Mouse (Mus musculus) adrenal gland, postnatal 10 days (tissue): ENCODE measurements around the gene Slc12a7. TPM values are rescaled to one million over a fixed set of nuclear protein-coding genes. Genes with fewer than 3 reads are reported as not detected.
"Not testable (repeated sequence)": the region's sequence is repeated elsewhere in the genome, so short reads cannot be mapped to it uniquely, and the experiment has no call there.

Source experiments
- DNase-seq: peaks from one replicate; pipeline ENCODE4 v3.0.0; 2021; ENCODE audit warnings: mixed read lengths
- long read RNA-seq, 2 experiments: library from polyadenylated mRNA; stranded (forward); transcript quantifications; one replicate each; pipeline ENCODE4 v2.0.0; 2021
- total RNA-seq, 2 experiments: library from RNA; stranded (reverse); gene quantifications; 2 replicates each; pipeline ENCODE4 v1.2.3; 2021

The Slc12a7 gene
- total RNA-seq = 10 to 100 TPM; 33.1 to 43.1 TPM
- long read RNA-seq, experiment 1, full-length matches to known transcripts = 2 of 9 reads
- long read RNA-seq, experiment 1, partial matches to known transcripts = 5 of 9 reads
- long read RNA-seq, experiment 1, other reads (novel, unspliced or antisense) = 2 of 9 reads
- long read RNA-seq, experiment 2, full-length matches to known transcripts = 10 of 21 reads
- long read RNA-seq, experiment 2, partial matches to known transcripts = 5 of 21 reads
- long read RNA-seq, experiment 2, other reads (novel, unspliced or antisense) = 6 of 21 reads

GRCm38 (mm10) chr13:73732742-73733700, at the start of gene Slc12a7:
Gene Slc12a7, plus strand, starts transcription at chr13:73733094.
- DNase-seq = peak; percentile 53

GRCm38 (mm10) chr13:73683682-73684081, 49.2 kb upstream of the Slc12a7 start:
- DNase-seq = peak; percentile 59

- peak; percentile 22 for DNase-seq
These were observed 48.5 kb upstream of the Slc12a7 start for GRCm38 (mm10) chr13:73684412-73684811.

GRCm38 (mm10) chr13:73685502-73685901, 47.4 kb upstream of the Slc12a7 start:
- no peak for DNase-seq

GRCm38 (mm10) chr13:73687601-73688000, 45.3 kb upstream of the Slc12a7 start:
- DNase-seq = no peak

- no peak for DNase-seq
These were observed 44.0 kb upstream of the Slc12a7 start for GRCm38 (mm10) chr13:73688934-73689333.

- DNase-seq = peak; percentile 81
These were observed 40.5 kb upstream of the Slc12a7 start for GRCm38 (mm10) chr13:73692249-73692868.

GRCm38 (mm10) chr13:73693333-73693732, 39.6 kb upstream of the Slc12a7 start:
- no peak for DNase-seq

- DNase-seq = no peak
These were observed 37.9 kb upstream of the Slc12a7 start for GRCm38 (mm10) chr13:73694972-73695371.

GRCm38 (mm10) chr13:73696529-73696928, 36.4 kb upstream of the Slc12a7 start:
- no peak for DNase-seq

- DNase-seq = peak; percentile 10
These were observed 33.2 kb upstream of the Slc12a7 start for GRCm38 (mm10) chr13:73699714-73700113.

- DNase-seq = no peak
These were observed 32.3 kb upstream of the Slc12a7 start for GRCm38 (mm10) chr13:73700554-73700953.

- DNase-seq = peak; percentile 52
These were observed 31.6 kb upstream of the Slc12a7 start for GRCm38 (mm10) chr13:73701161-73701883.

- no peak for DNase-seq
These were observed 30.1 kb upstream of the Slc12a7 start for GRCm38 (mm10) chr13:73702776-73703175.

GRCm38 (mm10) chr13:73703486-73703885, 29.4 kb upstream of the Slc12a7 start:
- DNase-seq = not testable (repeated sequence)

GRCm38 (mm10) chr13:73704694-73705325, 28.1 kb upstream of the Slc12a7 start, which contains the start of gene Slc6a19:
Gene Slc6a19, minus strand, starts transcription at chr13:73704865.
- DNase-seq = no peak

GRCm38 (mm10) chr13:73709491-73709890, 23.4 kb upstream of the Slc12a7 start:
- no peak for DNase-seq

GRCm38 (mm10) chr13:73711221-73711620, 21.7 kb upstream of the Slc12a7 start:
- DNase-seq = no peak

- no peak for DNase-seq
These were observed 21.1 kb upstream of the Slc12a7 start for GRCm38 (mm10) chr13:73711803-73712202.

- DNase-seq = no peak
These were observed 20.7 kb upstream of the Slc12a7 start for GRCm38 (mm10) chr13:73712228-73712627.

GRCm38 (mm10) chr13:73713204-73713603, 19.7 kb upstream of the Slc12a7 start:
- DNase-seq = no peak
